Mouse (Mus musculus): ENCODE results near the gene Dock9. TPM values are rescaled to one million over a fixed set of nuclear protein-coding genes. Genes with fewer than 3 reads are reported as not detected.

Gene Dock9
- polyA plus RNA-seq, 1 experiment from 2014 or later = 6.0 TPM

GRCm38 (mm10) chr14:121754110-121754509 lies 43.5 kb downstream of the Dock9 start:
- Histone ChIP-seq H3K4me3 (ENCODE audit: low read depth, low read length) (no peak overlapping the region), H3K4me1 (replicated peaks; ENCODE audit: control insufficient read depth, insufficient read depth, low read length) (no peaks in the 10 kb centered on the region), H3K9me3 (ENCODE audit: control insufficient read depth, low read length) (no peaks in the 10 kb centered on the region), H3K4me2 (replicated peaks; ENCODE audit: low read depth, low read length) (no peak overlapping the region), H3K27me3 (ENCODE audit: control insufficient read depth, insufficient read depth, low read length) (no peaks in the 10 kb centered on the region), H3K36me3 (ENCODE audit: control insufficient read depth, insufficient read depth, low read length) (no peaks in the 10 kb centered on the region), H3K27ac (ENCODE audit: low read depth, low read length) (no peak overlapping the region), H3K9ac (ENCODE audit: low read depth, low read length) (no peak overlapping the region)
- ATAC-seq (ENCODE audit: low FRiP score) (no peak), DNase-seq (ENCODE audit: low spot score) (no peak)
- WGBS = 76% methylated on average over 11 of the region's 11 CpGs

GRCm38 (mm10) chr14:121752686-121753426 lies 44.8 kb downstream of the Dock9 start:
- DNase-seq (ENCODE audit: low spot score) (no peak), ATAC-seq (ENCODE audit: low FRiP score) (no peak)
- Histone ChIP-seq H3K4me3 (ENCODE audit: low read depth, low read length) (no peak overlapping the region), H3K4me2 (replicated peaks; ENCODE audit: low read depth, low read length) (no peak overlapping the region), H3K36me3 (ENCODE audit: control insufficient read depth, insufficient read depth, low read length) (no peaks in the 10 kb centered on the region), H3K9ac (ENCODE audit: low read depth, low read length) (no peak overlapping the region), H3K9me3 (ENCODE audit: control insufficient read depth, low read length) (no peaks in the 10 kb centered on the region), H3K4me1 (replicated peaks; ENCODE audit: control insufficient read depth, insufficient read depth, low read length) (no peaks in the 10 kb centered on the region), H3K27me3 (ENCODE audit: control insufficient read depth, insufficient read depth, low read length) (no peaks in the 10 kb centered on the region), H3K27ac (ENCODE audit: low read depth, low read length) (no peak overlapping the region)
- 74% methylated on average over 19 of the region's 19 CpGs for WGBS

- WGBS = 93% methylated on average over 9 of the region's 9 CpGs
Measured at GRCm38 (mm10) chr14:121749606-121750005, 48.0 kb downstream of the Dock9 start.

GRCm38 (mm10) chr14:121749084-121749483 lies 48.6 kb downstream of the Dock9 start:
- Histone ChIP-seq H3K4me2 (replicated peaks; ENCODE audit: low read depth, low read length) (no peak overlapping the region), H3K36me3 (ENCODE audit: control insufficient read depth, insufficient read depth, low read length) (no peaks in the 10 kb centered on the region), H3K4me1 (replicated peaks; ENCODE audit: control insufficient read depth, insufficient read depth, low read length) (no peaks in the 10 kb centered on the region), H3K4me3 (ENCODE audit: low read depth, low read length) (no peak overlapping the region), H3K9me3 (ENCODE audit: control insufficient read depth, low read length) (no peaks in the 10 kb centered on the region), H3K9ac (ENCODE audit: low read depth, low read length) (no peak overlapping the region), H3K27ac (ENCODE audit: low read depth, low read length) (no peak overlapping the region), H3K27me3 (ENCODE audit: control insufficient read depth, insufficient read depth, low read length) (no peaks in the 10 kb centered on the region)
- 79% methylated on average over 10 of the region's 10 CpGs for WGBS
- DNase-seq (ENCODE audit: low spot score) (no peak), ATAC-seq (ENCODE audit: low FRiP score) (no peak)

More at GRCm38 (mm10) chr14:121749606-121750005, 48.0 kb downstream of the Dock9 start:
- H3K27ac ChIP-seq (ENCODE audit: low read depth, low read length) = no peak overlapping the region
- H3K4me1 ChIP-seq (replicated peaks; ENCODE audit: control insufficient read depth, insufficient read depth, low read length) = no peaks in the 10 kb centered on the region
- H3K4me3 ChIP-seq (ENCODE audit: low read depth, low read length) = no peak overlapping the region
- H3K4me2 ChIP-seq (replicated peaks; ENCODE audit: low read depth, low read length) = no peak overlapping the region
- ATAC-seq (ENCODE audit: low FRiP score) (no peak), DNase-seq (ENCODE audit: low spot score) (no peak)
- no peak overlapping the region for H3K9ac ChIP-seq (ENCODE audit: low read depth, low read length)
- no peaks in the 10 kb centered on the region for H3K9me3 ChIP-seq (ENCODE audit: control insufficient read depth, low read length)
- H3K36me3 ChIP-seq (ENCODE audit: control insufficient read depth, insufficient read depth, low read length) = no peaks in the 10 kb centered on the region
- H3K27me3 ChIP-seq (ENCODE audit: control insufficient read depth, insufficient read depth, low read length) = no peaks in the 10 kb centered on the region

- Histone ChIP-seq H3K4me1 (replicated peaks; ENCODE audit: control insufficient read depth, insufficient read depth, low read length) (no peaks in the 10 kb centered on the region), H3K36me3 (ENCODE audit: control insufficient read depth, insufficient read depth, low read length) (no peaks in the 10 kb centered on the region), H3K4me3 (ENCODE audit: low read depth, low read length) (no peak overlapping the region), H3K27ac (ENCODE audit: low read depth, low read length) (no peak overlapping the region), H3K9me3 (ENCODE audit: control insufficient read depth, low read length) (no peaks in the 10 kb centered on the region), H3K4me2 (replicated peaks; ENCODE audit: low read depth, low read length) (no peak overlapping the region), H3K27me3 (ENCODE audit: control insufficient read depth, insufficient read depth, low read length) (no peaks in the 10 kb centered on the region), H3K9ac (ENCODE audit: low read depth, low read length) (no peak overlapping the region)
- WGBS = 85% methylated on average over 7 of the region's 7 CpGs
- ATAC-seq (ENCODE audit: low FRiP score) (no peak), DNase-seq (ENCODE audit: low spot score) (no peak)
Measured at GRCm38 (mm10) chr14:121747360-121747759, 50.3 kb downstream of the Dock9 start.

- Histone ChIP-seq H3K4me1 (replicated peaks; ENCODE audit: control insufficient read depth, insufficient read depth, low read length) (no peaks in the 10 kb centered on the region), H3K4me2 (replicated peaks; ENCODE audit: low read depth, low read length) (no peak overlapping the region), H3K9me3 (ENCODE audit: control insufficient read depth, low read length) (no peaks in the 10 kb centered on the region), H3K9ac (ENCODE audit: low read depth, low read length) (no peak overlapping the region), H3K27me3 (ENCODE audit: control insufficient read depth, insufficient read depth, low read length) (no peaks in the 10 kb centered on the region), H3K36me3 (ENCODE audit: control insufficient read depth, insufficient read depth, low read length) (no peaks in the 10 kb centered on the region), H3K27ac (ENCODE audit: low read depth, low read length) (no peak overlapping the region), H3K4me3 (ENCODE audit: low read depth, low read length) (no peak overlapping the region)
- DNase-seq (ENCODE audit: low spot score) (no peak), ATAC-seq (ENCODE audit: low FRiP score) (no peak)
- WGBS = 66% methylated on average over 9 of the region's 9 CpGs
Measured at GRCm38 (mm10) chr14:121743787-121744417, 53.7 kb downstream of the Dock9 start.

- Histone ChIP-seq H3K36me3 (ENCODE audit: control insufficient read depth, insufficient read depth, low read length) (no peaks in the 10 kb centered on the region), H3K4me1 (replicated peaks; ENCODE audit: control insufficient read depth, insufficient read depth, low read length) (no peaks in the 10 kb centered on the region), H3K9ac (ENCODE audit: low read depth, low read length) (no peak overlapping the region), H3K4me2 (replicated peaks; ENCODE audit: low read depth, low read length) (no peak overlapping the region), H3K4me3 (ENCODE audit: low read depth, low read length) (no peak overlapping the region), H3K27ac (ENCODE audit: low read depth, low read length) (no peak overlapping the region), H3K27me3 (ENCODE audit: control insufficient read depth, insufficient read depth, low read length) (no peaks in the 10 kb centered on the region), H3K9me3 (ENCODE audit: control insufficient read depth, low read length) (no peaks in the 10 kb centered on the region)
- 82% methylated on average over 24 of the region's 24 CpGs for WGBS
- ATAC-seq (ENCODE audit: low FRiP score) = no peak
- no peak for DNase-seq (ENCODE audit: low spot score)
Measured at GRCm38 (mm10) chr14:121738431-121739403, 58.9 kb downstream of the Dock9 start.

- Histone ChIP-seq H3K36me3 (ENCODE audit: control insufficient read depth, insufficient read depth, low read length) (no peaks in the 10 kb centered on the region), H3K9ac (ENCODE audit: low read depth, low read length) (no peak overlapping the region), H3K4me3 (ENCODE audit: low read depth, low read length) (no peak overlapping the region), H3K9me3 (ENCODE audit: control insufficient read depth, low read length) (no peaks in the 10 kb centered on the region), H3K4me2 (replicated peaks; ENCODE audit: low read depth, low read length) (no peak overlapping the region), H3K27ac (ENCODE audit: low read depth, low read length) (no peak overlapping the region), H3K4me1 (replicated peaks; ENCODE audit: control insufficient read depth, insufficient read depth, low read length) (no peaks in the 10 kb centered on the region), H3K27me3 (ENCODE audit: control insufficient read depth, insufficient read depth, low read length) (no peaks in the 10 kb centered on the region)
- no peak for DNase-seq (ENCODE audit: low spot score)
- ATAC-seq (ENCODE audit: low FRiP score) = no peak
- WGBS = 87% methylated on average over 8 of the region's 8 CpGs
Measured at GRCm38 (mm10) chr14:121737277-121737676, 60.4 kb downstream of the Dock9 start.
